Mouse (Mus musculus): ENCODE data around the gene Kcnk4. TPM values are rescaled to one million over a fixed set of nuclear protein-coding genes. Genes with fewer than 3 reads are reported as not detected.
A peak's percentile ranks its signal among the peaks of the same experiment; 100 is the strongest.
"Not testable (repeated sequence)": the region's sequence is repeated elsewhere in the genome, so short reads cannot be mapped to it uniquely, and the experiment has no call there.

The Kcnk4 gene
- polyA plus RNA-seq, 1 experiment from 2014 or later = not detected

DNA sequence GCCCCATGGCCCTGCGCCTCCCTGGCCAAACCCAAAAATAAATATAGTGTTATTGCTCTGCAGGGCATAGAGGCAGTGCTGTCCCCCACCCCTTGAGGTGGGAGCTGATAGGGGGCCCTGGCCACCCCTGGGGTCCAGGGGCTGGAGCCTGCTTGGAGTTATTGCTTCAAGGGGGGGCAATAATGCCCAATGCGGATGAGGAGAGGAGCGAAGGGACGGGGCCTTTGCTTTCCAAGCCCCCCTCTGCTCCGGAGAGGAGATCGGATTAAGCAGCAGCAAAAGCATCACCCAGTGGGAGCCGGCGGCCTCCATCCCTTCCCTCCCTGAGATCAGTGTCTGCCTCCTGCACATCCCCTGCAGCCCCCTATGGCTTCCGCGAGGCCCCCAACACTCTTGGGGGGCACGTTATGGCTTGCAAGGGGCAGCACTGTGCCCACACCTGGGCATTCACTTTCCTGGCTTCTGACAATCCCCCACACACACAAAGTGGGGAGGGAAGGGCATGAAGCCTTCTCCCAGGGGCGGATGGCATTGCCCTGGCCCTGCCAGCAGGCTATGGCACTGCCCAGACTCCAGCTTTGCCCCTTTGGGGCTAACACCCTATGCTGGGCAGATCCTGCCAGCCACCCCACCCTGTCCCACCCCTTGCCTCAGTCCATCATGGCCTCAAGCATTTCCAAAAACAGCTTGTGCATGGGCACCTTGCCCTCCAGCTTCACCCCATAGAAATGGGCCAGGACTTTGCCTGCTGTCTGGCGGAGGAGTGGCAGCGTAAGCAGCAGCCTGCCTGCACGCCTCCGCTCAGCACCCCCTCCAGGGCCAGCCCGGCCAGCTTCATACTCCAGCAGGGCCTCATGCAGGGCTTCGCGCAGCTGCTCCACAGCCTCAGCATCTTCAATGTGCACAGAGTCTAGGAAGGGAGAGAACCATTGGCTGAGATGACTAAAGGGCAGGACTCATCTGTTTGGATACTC, 22.9 kb downstream of the Kcnk4 start:
- H3K9ac ChIP-seq = peak overlapping the region; percentile 69
- WGBS (ENCODE audit: insufficient replicate concordance) = 81% methylated on average over 19 of the region's 19 CpGs
- peak overlapping the region; percentile 2 for H3K27ac ChIP-seq
- no peak for DNase-seq
- H3K9me3 ChIP-seq (replicated peaks) = no peaks in the 10 kb centered on the region
- no peak for ATAC-seq (ENCODE audit: low read depth)
- peak overlapping the region; percentile 77 for H3K4me3 ChIP-seq (replicated peaks)
- peaks cover 75% of the 10 kb centered on the region for H3K4me1 ChIP-seq (replicated peaks)
- H3K4me2 ChIP-seq = peak overlapping the region; percentile 95
- no peaks in the 10 kb centered on the region for H3K27me3 ChIP-seq
- H3K36me3 ChIP-seq = peaks cover 41% of the 10 kb centered on the region

DNA sequence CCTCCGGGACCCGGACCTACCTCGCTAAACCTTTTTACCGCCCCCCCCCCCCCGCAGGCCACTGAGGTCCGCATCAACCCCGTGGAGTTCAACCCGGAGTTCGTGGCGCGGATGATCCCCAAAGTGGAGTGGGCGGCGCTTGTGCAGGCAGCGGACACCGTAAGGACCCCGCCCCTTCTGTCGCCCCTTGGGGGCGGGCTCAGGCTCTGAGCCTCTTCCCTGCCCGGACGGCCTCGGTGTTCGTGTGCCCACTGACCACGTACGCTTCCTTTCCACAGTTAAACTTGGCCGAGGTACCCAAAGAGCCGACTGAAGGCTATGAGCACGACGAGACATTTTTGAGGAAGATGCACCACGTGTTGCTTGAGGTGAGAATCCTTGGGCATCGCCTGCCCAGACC, 24.0 kb downstream of the Kcnk4 start:
- H3K4me3 ChIP-seq (replicated peaks) = peak overlapping the region; percentile 77
- peaks cover 51% of the 10 kb centered on the region for H3K36me3 ChIP-seq
- H3K9ac ChIP-seq = peak overlapping the region; percentile 84
- DNase-seq (peak; percentile 63), ATAC-seq (ENCODE audit: low read depth) (peak; percentile 30)
- not testable (repeated sequence) for H3K27me3 ChIP-seq; H3K9me3 ChIP-seq (replicated peaks)
- under 1% methylated on average over 30 of the region's 30 CpGs for WGBS (ENCODE audit: insufficient replicate concordance)
- peak overlapping the region; percentile 95 for H3K4me2 ChIP-seq
- peak overlapping the region; percentile 94 for H3K27ac ChIP-seq
- H3K4me1 ChIP-seq (replicated peaks) = peaks cover 65% of the 10 kb centered on the region

DNA sequence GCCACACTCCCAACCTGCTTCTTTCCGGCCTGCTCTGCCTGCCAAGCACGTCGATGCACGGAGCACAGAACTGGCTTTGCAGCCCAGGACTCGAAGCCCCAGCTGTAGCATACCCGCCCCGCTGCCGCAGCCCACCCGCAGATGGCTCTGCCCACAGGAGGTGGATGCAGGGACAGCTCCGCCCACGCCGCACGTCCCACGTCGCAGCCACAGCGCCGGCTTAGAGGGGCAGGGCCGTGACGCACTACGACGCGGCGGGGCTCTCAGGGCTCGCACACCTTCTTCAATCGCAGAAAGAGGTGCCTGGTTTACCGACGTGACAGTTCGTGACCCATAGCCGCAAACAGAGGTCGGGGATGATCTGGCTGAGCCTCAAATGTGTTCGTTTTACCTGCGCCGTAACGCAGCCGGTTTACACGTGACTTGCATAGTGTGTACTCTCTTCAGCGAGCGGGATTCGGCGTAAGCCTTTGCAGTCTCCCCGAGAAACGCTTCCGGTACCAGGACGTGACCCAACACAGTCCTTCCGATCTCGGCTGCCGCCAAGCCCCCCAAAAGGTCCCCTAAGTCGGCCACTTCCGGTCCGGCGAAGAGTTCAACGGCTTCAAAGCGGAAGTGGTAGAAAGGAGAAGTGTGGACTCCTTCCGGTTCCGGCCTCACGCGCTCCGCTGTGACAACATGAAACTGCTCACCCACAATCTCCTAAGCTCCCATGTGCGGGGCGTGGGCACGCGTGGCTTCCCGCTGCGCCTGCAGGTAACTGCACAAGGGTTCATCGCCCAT, 24.6 kb downstream of the Kcnk4 start, which contains the start of the genes Trmt112 and Prdx5:
TSS of gene Trmt112 (plus strand) at position 192 of the 783 bp plus-strand sequence.
TSS of gene Prdx5 (minus strand) at position 600 of the 783 bp plus-strand sequence.
- WGBS (ENCODE audit: insufficient replicate concordance) = under 1% methylated on average over 65 of the region's 65 CpGs
- H3K36me3 ChIP-seq = peaks cover 54% of the 10 kb centered on the region

GRCm38 (mm10) chr19:6909021-6909420, 25.3 kb downstream of the Kcnk4 start:
- H3K36me3 ChIP-seq = peaks cover 53% of the 10 kb centered on the region
- 0 out of 2 replicates have a peak, but pooled peaks have one; percentile 0 for ATAC-seq (ENCODE audit: low read depth)
- DNase-seq = no peak

More for the DNA sequence above, 24.6 kb downstream of the Kcnk4 start, which contains the start of the genes Trmt112 and Prdx5:
- ATAC-seq (ENCODE audit: low read depth) (peak; percentile 89), DNase-seq (peak; percentile 84)
- Histone ChIP-seq H3K9ac (peak within 1 kb of the TSS; percentile 84), H3K4me1 (replicated peaks) (peaks cover 63% of the 10 kb centered on the region), H3K27ac (peak within 1 kb of the TSS; percentile 94), H3K4me2 (peak within 1 kb of the TSS; percentile 95), H3K9me3 (replicated peaks) (no peaks in the 10 kb centered on the region), H3K4me3 (replicated peaks) (peak within 1 kb of the TSS; percentile 77), H3K27me3 (no peaks in the 10 kb centered on the region)

DNA sequence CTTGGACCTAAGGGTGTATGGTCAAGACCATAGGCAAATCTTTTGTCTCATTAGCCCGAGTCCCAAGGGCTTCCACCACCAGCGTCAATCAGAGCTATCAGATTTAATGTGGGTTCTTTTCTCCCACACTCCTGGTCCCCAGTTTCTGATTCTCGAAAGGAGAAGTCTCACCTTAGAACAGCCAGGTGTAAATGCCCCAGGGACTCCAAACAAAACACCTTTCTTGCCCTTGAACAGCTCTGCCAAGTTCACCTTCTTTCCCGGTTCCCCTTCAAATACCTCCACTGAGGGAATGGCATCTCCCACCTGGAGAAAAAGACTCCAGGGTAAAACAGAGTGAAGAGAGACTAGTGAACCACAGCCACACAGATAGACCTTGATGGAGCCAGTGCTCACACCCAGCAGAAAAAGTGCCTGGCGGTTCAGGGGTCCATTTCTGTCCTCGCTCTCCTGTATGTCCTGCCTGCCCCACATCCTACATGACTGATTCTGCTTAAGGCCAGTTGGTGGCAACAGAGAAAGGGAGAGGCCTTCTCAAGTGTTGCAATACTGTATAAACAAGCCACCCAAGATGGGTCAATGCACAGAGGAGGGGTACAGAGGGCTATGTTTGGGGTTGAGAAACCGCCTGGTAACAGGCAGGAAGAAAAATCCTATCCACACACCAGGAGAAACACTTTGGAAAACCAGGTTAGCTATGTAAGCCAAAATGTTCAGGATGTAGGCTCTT, 26.3 kb downstream of the Kcnk4 start:
- peaks cover 52% of the 10 kb centered on the region for H3K4me1 ChIP-seq (replicated peaks)
- DNase-seq (no peak), ATAC-seq (ENCODE audit: low read depth) (no peak)
- peak overlapping the region; percentile 84 for H3K9ac ChIP-seq
- no peaks in the 10 kb centered on the region for H3K9me3 ChIP-seq (replicated peaks)
- peak overlapping the region; percentile 95 for H3K4me2 ChIP-seq
- WGBS (ENCODE audit: insufficient replicate concordance) = 67% methylated on average over 7 of the region's 7 CpGs
- peak overlapping the region; percentile 77 for H3K4me3 ChIP-seq (replicated peaks)
- H3K36me3 ChIP-seq = peaks cover 42% of the 10 kb centered on the region
- H3K27me3 ChIP-seq = no peaks in the 10 kb centered on the region
- peak overlapping the region; percentile 94 for H3K27ac ChIP-seq

More at GRCm38 (mm10) chr19:6909021-6909420, 25.3 kb downstream of the Kcnk4 start:
- H3K4me2 ChIP-seq = peak overlapping the region; percentile 95
- H3K9ac ChIP-seq = peak overlapping the region; percentile 84
- H3K4me3 ChIP-seq (replicated peaks) = peak overlapping the region; percentile 77
- H3K4me1 ChIP-seq (replicated peaks) = peaks cover 57% of the 10 kb centered on the region
- no peaks in the 10 kb centered on the region for H3K9me3 ChIP-seq (replicated peaks)
- 8% methylated on average over 11 of the region's 11 CpGs for WGBS (ENCODE audit: insufficient replicate concordance)
- H3K27ac ChIP-seq = peak overlapping the region; percentile 94
- H3K27me3 ChIP-seq = no peaks in the 10 kb centered on the region

- Histone ChIP-seq H3K4me2 (0 out of 2 replicates have a peak overlapping the region, but pooled peaks have one; percentile 95), H3K9ac (no peak overlapping the region), H3K4me3 (replicated peaks) (0 out of 2 replicates have a peak overlapping the region, but pooled peaks have one; percentile 77), H3K27me3 (no peaks in the 10 kb centered on the region), H3K27ac (no peak overlapping the region), H3K9me3 (replicated peaks) (no peaks in the 10 kb centered on the region), H3K4me1 (replicated peaks) (peaks cover 48% of the 10 kb centered on the region), H3K36me3 (peaks cover 34% of the 10 kb centered on the region)
- DNase-seq = no peak
- 77% methylated on average over 8 of the region's 8 CpGs for whole genome bisulfite sequencing (ENCODE audit: insufficient replicate concordance)
- no peak for ATAC-seq (ENCODE audit: low read depth)
Observed at GRCm38 (mm10) chr19:6907094-6907493, 27.2 kb downstream of the Kcnk4 start.

DNA sequence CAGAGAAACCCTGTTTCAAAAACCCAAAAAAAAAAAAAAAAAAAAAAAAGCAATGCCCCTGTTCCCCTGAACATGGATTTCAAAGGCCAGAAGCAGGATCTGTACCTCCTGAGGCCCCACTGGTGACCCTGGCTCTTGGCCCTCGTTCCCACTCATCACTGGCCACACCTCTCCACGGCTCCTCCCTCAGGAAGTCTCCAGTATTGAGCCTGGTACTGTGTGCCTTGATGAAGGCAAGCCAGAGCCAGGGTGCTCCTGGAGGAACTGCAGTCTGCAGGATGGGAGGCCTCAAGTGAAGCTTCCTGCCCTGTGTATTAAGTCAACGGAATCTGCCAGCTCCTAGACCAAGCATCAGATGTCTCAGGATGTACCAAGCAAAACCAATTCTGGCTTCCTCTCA, 28.1 kb downstream of the Kcnk4 start:
- WGBS (ENCODE audit: insufficient replicate concordance) = 74% methylated on average over 3 of the region's 3 CpGs
- no peak overlapping the region for H3K27ac ChIP-seq
- ATAC-seq (ENCODE audit: low read depth) (no peak), DNase-seq (no peak)
- no peak overlapping the region for H3K9ac ChIP-seq
- no peak overlapping the region for H3K4me3 ChIP-seq (replicated peaks)
- H3K4me1 ChIP-seq (replicated peaks) = peaks cover 39% of the 10 kb centered on the region
- H3K4me2 ChIP-seq = no peak overlapping the region
- H3K9me3 ChIP-seq (replicated peaks) = no peaks in the 10 kb centered on the region
- peaks cover 25% of the 10 kb centered on the region for H3K36me3 ChIP-seq
- H3K27me3 ChIP-seq = no peaks in the 10 kb centered on the region

GRCm38 (mm10) chr19:6905498-6906159, 28.7 kb downstream of the Kcnk4 start:
- Histone ChIP-seq H3K4me3 (replicated peaks) (no peak overlapping the region), H3K27me3 (no peaks in the 10 kb centered on the region), H3K9ac (no peak overlapping the region), H3K36me3 (peaks cover 22% of the 10 kb centered on the region), H3K27ac (no peak overlapping the region), H3K9me3 (replicated peaks) (no peaks in the 10 kb centered on the region), H3K4me1 (replicated peaks) (peaks cover 35% of the 10 kb centered on the region), H3K4me2 (no peak overlapping the region)
- DNase-seq (no peak), ATAC-seq (ENCODE audit: low read depth) (no peak)
- 78% methylated on average over 11 of the region's 11 CpGs for WGBS (ENCODE audit: insufficient replicate concordance)

GRCm38 (mm10) chr19:6904846-6905245, 29.5 kb downstream of the Kcnk4 start:
- ATAC-seq (ENCODE audit: low read depth) (no peak), DNase-seq (no peak)
- Histone ChIP-seq H3K36me3 (peaks cover 22% of the 10 kb centered on the region), H3K27me3 (no peaks in the 10 kb centered on the region), H3K4me1 (replicated peaks) (peaks cover 32% of the 10 kb centered on the region), H3K27ac (no peak overlapping the region; the same call in 1 of the 2 replicates), H3K4me3 (replicated peaks) (no peak overlapping the region), H3K9ac (no peak overlapping the region), H3K9me3 (replicated peaks) (no peaks in the 10 kb centered on the region), H3K4me2 (no peak overlapping the region)
- WGBS (ENCODE audit: insufficient replicate concordance) = 56% methylated on average over 2 of the region's 2 CpGs

DNA sequence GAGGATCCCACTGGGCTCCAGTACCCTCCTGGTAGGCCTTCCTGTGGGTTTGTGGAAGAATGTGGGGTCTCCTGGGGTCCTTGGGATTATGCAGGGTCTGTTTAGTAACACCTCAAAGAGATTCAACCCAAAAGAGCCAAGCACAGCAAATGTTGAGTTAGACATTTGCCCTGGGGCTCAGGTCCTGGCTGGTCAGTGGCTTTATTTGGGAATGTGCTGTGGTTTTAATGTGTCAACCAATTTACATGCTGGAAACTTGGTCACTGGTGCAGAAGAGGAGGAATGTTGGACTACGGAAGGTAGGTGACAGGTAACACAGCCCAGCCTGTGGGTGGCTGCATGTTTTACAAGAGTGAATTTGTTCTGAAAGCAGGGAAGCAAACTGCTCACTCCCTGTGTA, 31.3 kb downstream of the Kcnk4 start:
- H3K9me3 ChIP-seq (replicated peaks) = no peaks in the 10 kb centered on the region
- H3K4me2 ChIP-seq = no peak overlapping the region
- H3K27ac ChIP-seq = no peak overlapping the region
- peaks cover 18% of the 10 kb centered on the region for H3K4me1 ChIP-seq (replicated peaks)
- no peak overlapping the region for H3K9ac ChIP-seq
- 83% methylated on average over 1 of the region's 1 CpGs for WGBS (ENCODE audit: insufficient replicate concordance)
- ATAC-seq (ENCODE audit: low read depth) (no peak), DNase-seq (no peak)
- no peaks in the 10 kb centered on the region for H3K27me3 ChIP-seq
- peaks cover 22% of the 10 kb centered on the region for H3K36me3 ChIP-seq
- no peak overlapping the region for H3K4me3 ChIP-seq (replicated peaks)
